Mouse (Mus musculus) heart, embryonic 15.5 days (tissue): ENCODE results near the gene Tmod1. TPM values are rescaled to one million over a fixed set of nuclear protein-coding genes. Genes with fewer than 3 reads are reported as not detected.

Experiments used
- ATAC-seq: fragments of 200-750 bp; cut with Nextera tagmentation; replicated peaks from 2 replicates; pipeline ENCODE4 v1.8.0; 2017; ENCODE audit warnings: low read depth, moderate TSS enrichment; ENCODE audit not compliant: insufficient number of reproducible peaks, insufficient read depth, low FRiP score
- H3K27ac ChIP-seq: fragments of 300-500 bp; sonication (generic); 2 replicates; pipeline ENCODE4 v1.5.1; 2015; ENCODE audit warnings: mild to moderate bottlenecking, inconsistent platforms
- H3K27me3 ChIP-seq: fragments of 300-500 bp; sonication (generic); 2 replicates; pipeline ENCODE4 v1.6.1; 2015; ENCODE audit warnings: inconsistent platforms
- H3K36me3 ChIP-seq: fragments of 300-500 bp; sonication (generic); 2 replicates; pipeline ENCODE4 v1.6.1; 2015; ENCODE audit warnings: mild to moderate bottlenecking, inconsistent platforms
- H3K4me1 ChIP-seq: fragments of 300-500 bp; sonication (generic); replicated peaks from 2 replicates; pipeline ENCODE4 v1.6.1; 2015; ENCODE audit warnings: inconsistent platforms
- H3K4me2 ChIP-seq: fragments of 300-500 bp; sonication (generic); 2 replicates; pipeline ENCODE4 v1.6.1; 2015; ENCODE audit warnings: inconsistent platforms, mild to moderate bottlenecking, moderate library complexity
- H3K4me3 ChIP-seq: fragments of 300-500 bp; sonication (generic); 2 replicates; pipeline ENCODE4 v1.5.1; 2015; ENCODE audit warnings: mild to moderate bottlenecking, inconsistent platforms
- H3K9ac ChIP-seq: fragments of 300-500 bp; sonication (generic); 2 replicates; pipeline ENCODE4 v1.6.1; 2015; ENCODE audit warnings: mild to moderate bottlenecking, inconsistent platforms
- H3K9me3 ChIP-seq: fragments of 300-500 bp; sonication (generic); replicated peaks from 2 replicates; pipeline ENCODE4 v1.6.1; 2016; ENCODE audit warnings: inconsistent platforms
- WGBS: fragments of 180-500 bp; shearing (Covaris S2); methylation state at CpG from one replicate; pipeline ENCODE4 v1.1.7; 2015; ENCODE audit warnings: mixed read lengths; 5-methylcytosine and 5-hydroxymethylcytosine counted together
- polyA plus RNA-seq: library from polyadenylated mRNA; unstranded; fragments of >200 nt; fragmentation: Nextera tagmentation; extraction: Ambion mirVana; gene quantifications from 2 replicates; pipeline ENCODE4 v1.2.1, GENCODE M21; 2015

Tmod1 gene
- polyA plus RNA-seq, 1 experiment from 2014 or later = 195 TPM

DNA sequence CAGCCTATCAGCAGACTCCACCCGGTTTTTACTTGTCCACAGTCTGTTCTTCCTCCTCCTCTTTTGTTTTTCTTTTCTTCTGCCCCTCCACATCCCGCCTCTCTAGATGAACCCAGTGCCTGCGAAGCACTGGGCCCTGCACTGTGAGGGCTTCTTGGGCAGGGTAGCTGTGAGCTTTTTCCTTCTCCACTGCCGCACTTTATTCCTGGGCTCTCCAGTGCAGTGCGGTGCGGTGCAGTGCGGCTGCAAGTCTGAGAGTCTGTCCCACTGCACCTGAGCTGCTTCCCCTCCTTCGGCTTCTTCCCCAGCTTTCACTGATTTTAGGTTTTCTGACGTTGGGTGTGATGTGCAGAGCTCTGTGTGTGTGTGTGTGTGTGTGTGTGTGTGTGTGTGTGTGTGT, 6.3 kb upstream of the Tmod1 start:
- WGBS = 28% methylated on average over 9 of the region's 9 CpGs

DNA sequence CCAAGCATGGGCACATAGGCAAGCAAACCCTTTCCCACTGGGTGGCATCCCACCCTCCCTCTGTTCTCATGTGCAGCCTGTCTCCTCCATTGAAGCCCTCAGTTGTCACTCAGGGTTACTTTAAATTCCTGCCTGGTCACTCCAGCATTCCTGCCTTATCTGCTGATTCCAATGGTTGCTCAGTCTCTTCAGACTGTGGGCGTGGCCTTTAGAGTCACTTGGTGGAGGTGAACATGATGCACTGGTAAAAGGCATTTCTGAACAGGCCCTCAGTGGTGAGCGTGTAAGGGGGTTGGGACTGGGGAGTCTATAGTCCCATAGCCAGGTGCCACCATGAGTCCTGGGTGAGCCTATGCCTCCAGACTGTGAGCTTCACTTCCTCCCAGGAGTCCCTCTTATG, 5.5 kb upstream of the Tmod1 start:
- Histone ChIP-seq H3K9ac (no peak overlapping the region), H3K27ac (peak overlapping the region; percentile 77), H3K27me3 (peaks cover 11% of the 10 kb centered on the region; the same call in 1 of the 2 replicates), H3K4me1 (peaks cover 31% of the 10 kb centered on the region), H3K4me2 (peak overlapping the region; percentile 48), H3K9me3 (no peaks in the 10 kb centered on the region), H3K36me3 (no peaks in the 10 kb centered on the region), H3K4me3 (no peak overlapping the region)
- WGBS = 31% methylated on average over 2 of the region's 2 CpGs
- peak; percentile 83 for ATAC-seq

More for the DNA sequence above, 6.3 kb upstream of the Tmod1 start:
- Histone ChIP-seq H3K4me1 (peaks cover 23% of the 10 kb centered on the region), H3K4me3 (peak overlapping the region; percentile 2; the same call in 1 of the 2 replicates), H3K36me3 (no peaks in the 10 kb centered on the region), H3K4me2 (peak overlapping the region; percentile 48), H3K27ac (peak overlapping the region; percentile 77), H3K9ac (0 out of 2 replicates have a peak overlapping the region, but pooled peaks have one; percentile 7), H3K27me3 (peaks cover 4% of the 10 kb centered on the region; the same call in 1 of the 2 replicates), H3K9me3 (no peaks in the 10 kb centered on the region)
- ATAC-seq = 0 out of 2 replicates have a peak, but pooled peaks have one; percentile 20

DNA sequence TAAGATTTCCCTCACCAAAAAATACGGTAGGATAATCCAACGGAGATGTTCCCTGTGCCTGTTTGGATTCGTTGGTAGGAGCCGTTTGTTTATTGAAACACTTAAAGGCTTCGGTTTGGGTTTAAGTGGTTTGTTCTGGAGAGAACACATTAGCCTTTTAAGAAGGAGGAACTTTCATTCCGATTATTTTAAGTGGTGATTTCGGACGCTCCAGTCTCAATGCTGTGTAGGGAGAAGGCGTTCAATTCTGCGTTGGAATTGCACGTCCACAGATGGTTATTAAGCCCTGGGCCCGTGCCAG, 194 bp upstream of the Tmod1 start:
- H3K4me2 ChIP-seq = peak overlapping the region; percentile 92
- H3K27me3 ChIP-seq = peaks cover 19% of the 10 kb centered on the region; the same call in 1 of the 2 replicates
- H3K36me3 ChIP-seq = no peaks in the 10 kb centered on the region
- ATAC-seq = no peak
- H3K9ac ChIP-seq = peak overlapping the region; percentile 85
- 7% methylated on average over 12 of the region's 12 CpGs for WGBS
- peak overlapping the region; percentile 97 for H3K27ac ChIP-seq
- H3K9me3 ChIP-seq = no peaks in the 10 kb centered on the region
- peaks cover 52% of the 10 kb centered on the region for H3K4me1 ChIP-seq
- peak overlapping the region; percentile 80 for H3K4me3 ChIP-seq

- peak overlapping the region; percentile 97 for H3K27ac ChIP-seq
- H3K4me2 ChIP-seq = peak overlapping the region; percentile 92
- peak overlapping the region; percentile 80 for H3K4me3 ChIP-seq
- H3K9me3 ChIP-seq = no peaks in the 10 kb centered on the region
- H3K27me3 ChIP-seq = peaks cover 19% of the 10 kb centered on the region; the same call in 1 of the 2 replicates
- 8% methylated on average over 6 of the region's 6 CpGs for WGBS
- no peaks in the 10 kb centered on the region for H3K36me3 ChIP-seq
- ATAC-seq = no peak
- peak overlapping the region; percentile 85 for H3K9ac ChIP-seq
- H3K4me1 ChIP-seq = peaks cover 60% of the 10 kb centered on the region
These were observed 1.2 kb downstream of the Tmod1 start for GRCm38 (mm10) chr4:46039899-46040298.

GRCm38 (mm10) chr4:46040594-46041192, 2.0 kb downstream of the Tmod1 start:
- Histone ChIP-seq H3K9ac (peak overlapping the region; percentile 85), H3K9me3 (no peaks in the 10 kb centered on the region), H3K36me3 (no peaks in the 10 kb centered on the region), H3K4me3 (peak overlapping the region; percentile 80), H3K27ac (peak overlapping the region; percentile 97), H3K4me1 (peaks cover 60% of the 10 kb centered on the region), H3K4me2 (peak overlapping the region; percentile 92), H3K27me3 (peaks cover 19% of the 10 kb centered on the region; the same call in 1 of the 2 replicates)
- 6% methylated on average over 9 of the region's 9 CpGs for WGBS
- peak; percentile 69 for ATAC-seq

GRCm38 (mm10) chr4:46041761-46042504, 3.2 kb downstream of the Tmod1 start:
- H3K27ac ChIP-seq = peak overlapping the region; percentile 97
- H3K36me3 ChIP-seq = no peaks in the 10 kb centered on the region
- peak overlapping the region; percentile 92 for H3K4me2 ChIP-seq
- 11% methylated on average over 7 of the region's 7 CpGs for WGBS
- no peaks in the 10 kb centered on the region for H3K9me3 ChIP-seq
- H3K27me3 ChIP-seq = peaks cover 19% of the 10 kb centered on the region; the same call in 1 of the 2 replicates
- H3K4me1 ChIP-seq = peaks cover 64% of the 10 kb centered on the region
- peak; percentile 43 for ATAC-seq
- peak overlapping the region; percentile 85 for H3K9ac ChIP-seq
- H3K4me3 ChIP-seq = peak overlapping the region; percentile 80

DNA sequence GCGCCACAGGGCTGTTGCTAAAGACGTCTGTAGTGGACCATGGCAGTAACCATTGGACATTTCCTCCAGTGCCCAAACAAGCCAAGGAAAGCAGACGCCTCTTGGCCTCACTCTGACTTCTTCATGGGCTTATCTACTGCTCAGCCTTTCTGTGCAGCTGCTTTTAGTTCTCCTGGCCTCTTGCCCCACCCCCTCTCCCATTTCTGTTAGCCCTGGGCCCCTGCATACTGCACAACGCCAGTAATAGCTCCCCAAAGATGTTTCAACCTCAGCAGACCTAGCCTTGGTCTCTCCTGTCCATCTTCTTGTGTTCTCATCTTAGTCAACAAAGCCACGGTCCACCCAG, 3.7 kb downstream of the Tmod1 start:
- H3K36me3 ChIP-seq = no peaks in the 10 kb centered on the region
- H3K4me3 ChIP-seq = peak overlapping the region; percentile 80
- H3K27ac ChIP-seq = peak overlapping the region; percentile 97
- peak overlapping the region; percentile 28 for H3K9ac ChIP-seq
- peaks cover 69% of the 10 kb centered on the region for H3K4me1 ChIP-seq
- no peak for ATAC-seq
- peak overlapping the region; percentile 92 for H3K4me2 ChIP-seq
- no peaks in the 10 kb centered on the region for H3K9me3 ChIP-seq
- peaks cover 15% of the 10 kb centered on the region; the same call in 1 of the 2 replicates for H3K27me3 ChIP-seq
- 14% methylated on average over 5 of the region's 5 CpGs for whole genome bisulfite sequencing

GRCm38 (mm10) chr4:46043361-46043760, 4.6 kb downstream of the Tmod1 start:
- Histone ChIP-seq H3K4me2 (peak overlapping the region; percentile 92), H3K27me3 (peaks cover 8% of the 10 kb centered on the region; the same call in 1 of the 2 replicates), H3K4me3 (peak overlapping the region; percentile 80; the same call in 1 of the 2 replicates), H3K36me3 (no peaks in the 10 kb centered on the region), H3K27ac (peak overlapping the region; percentile 97), H3K4me1 (peaks cover 66% of the 10 kb centered on the region), H3K9ac (0 out of 2 replicates have a peak overlapping the region, but pooled peaks have one; percentile 11), H3K9me3 (no peaks in the 10 kb centered on the region)
- no peak for ATAC-seq
- WGBS = 39% methylated on average over 8 of the region's 8 CpGs

GRCm38 (mm10) chr4:46047971-46048370, 9.2 kb downstream of the Tmod1 start:
- Histone ChIP-seq H3K27ac (peak overlapping the region; percentile 67), H3K9ac (no peak overlapping the region), H3K9me3 (no peaks in the 10 kb centered on the region), H3K36me3 (peaks cover 6% of the 10 kb centered on the region; the same call in 1 of the 2 replicates), H3K27me3 (no peaks in the 10 kb centered on the region), H3K4me1 (peaks cover 44% of the 10 kb centered on the region), H3K4me2 (no peak overlapping the region), H3K4me3 (no peak overlapping the region)
- no peak for ATAC-seq
- WGBS = 48% methylated on average over 4 of the region's 4 CpGs

- Histone ChIP-seq H3K27me3 (no peaks in the 10 kb centered on the region), H3K36me3 (peaks cover 6% of the 10 kb centered on the region; the same call in 1 of the 2 replicates), H3K4me3 (no peak overlapping the region), H3K4me2 (no peak overlapping the region), H3K9me3 (no peaks in the 10 kb centered on the region), H3K9ac (no peak overlapping the region), H3K4me1 (peaks cover 44% of the 10 kb centered on the region), H3K27ac (peak overlapping the region; percentile 67)
- 76% methylated on average over 7 of the region's 7 CpGs for WGBS
- no peak for ATAC-seq
These were observed 9.7 kb downstream of the Tmod1 start for GRCm38 (mm10) chr4:46048418-46048817.

- WGBS = 68% methylated on average over 9 of the region's 9 CpGs
- H3K27ac ChIP-seq = 0 out of 2 replicates have a peak overlapping the region, but pooled peaks have one; percentile 10
- H3K9ac ChIP-seq = no peak overlapping the region
- no peak for ATAC-seq
- H3K4me1 ChIP-seq = peaks cover 38% of the 10 kb centered on the region
- no peaks in the 10 kb centered on the region for H3K9me3 ChIP-seq
- no peaks in the 10 kb centered on the region for H3K27me3 ChIP-seq
- peaks cover 14% of the 10 kb centered on the region; the same call in 1 of the 2 replicates for H3K36me3 ChIP-seq
- no peak overlapping the region for H3K4me2 ChIP-seq
- H3K4me3 ChIP-seq = no peak overlapping the region
These were observed 14.8 kb downstream of the Tmod1 start for GRCm38 (mm10) chr4:46053323-46054107.
